Mouse (Mus musculus) gastrocnemius, postnatal 25 days (tissue): ENCODE results near the gene Rp2. TPM values are rescaled to one million over a fixed set of nuclear protein-coding genes. Genes with fewer than 3 reads are reported as not detected.
A peak's percentile ranks its signal among the peaks of the same experiment; 100 is the strongest.
"Not testable (repeated sequence)": the region's sequence is repeated elsewhere in the genome, so short reads cannot be mapped to it uniquely, and the experiment has no call there.

Experiments
- DNase-seq: peaks from one replicate; pipeline ENCODE4 v3.0.0; 2022
- long read RNA-seq, 2 experiments: library from polyadenylated mRNA; stranded (forward); transcript quantifications; one replicate each; pipeline ENCODE4 v2.0.0; 2021
- total RNA-seq, 2 experiments: library from RNA; stranded (reverse); gene quantifications; 1 replicate in 1 of 2; 2 replicates in 1 of 2; pipeline ENCODE4 v1.2.3; 2021

Gene Rp2
- total RNA-seq, result 1 to 10 TPM; 4.2 to 5.1 TPM
- long read RNA-seq, experiment 1, full-length matches to known transcripts, result 4 of 5 reads
- long read RNA-seq, experiment 1, partial matches to known transcripts, result 1 of 5 reads
- long read RNA-seq, experiment 1, other reads (novel, unspliced or antisense), result 0 of 5 reads
- long read RNA-seq, experiment 2, full-length matches to known transcripts, result 7 of 7 reads
- long read RNA-seq, experiment 2, partial matches to known transcripts, result 0 of 7 reads
- long read RNA-seq, experiment 2, other reads (novel, unspliced or antisense), result 0 of 7 reads

DNA sequence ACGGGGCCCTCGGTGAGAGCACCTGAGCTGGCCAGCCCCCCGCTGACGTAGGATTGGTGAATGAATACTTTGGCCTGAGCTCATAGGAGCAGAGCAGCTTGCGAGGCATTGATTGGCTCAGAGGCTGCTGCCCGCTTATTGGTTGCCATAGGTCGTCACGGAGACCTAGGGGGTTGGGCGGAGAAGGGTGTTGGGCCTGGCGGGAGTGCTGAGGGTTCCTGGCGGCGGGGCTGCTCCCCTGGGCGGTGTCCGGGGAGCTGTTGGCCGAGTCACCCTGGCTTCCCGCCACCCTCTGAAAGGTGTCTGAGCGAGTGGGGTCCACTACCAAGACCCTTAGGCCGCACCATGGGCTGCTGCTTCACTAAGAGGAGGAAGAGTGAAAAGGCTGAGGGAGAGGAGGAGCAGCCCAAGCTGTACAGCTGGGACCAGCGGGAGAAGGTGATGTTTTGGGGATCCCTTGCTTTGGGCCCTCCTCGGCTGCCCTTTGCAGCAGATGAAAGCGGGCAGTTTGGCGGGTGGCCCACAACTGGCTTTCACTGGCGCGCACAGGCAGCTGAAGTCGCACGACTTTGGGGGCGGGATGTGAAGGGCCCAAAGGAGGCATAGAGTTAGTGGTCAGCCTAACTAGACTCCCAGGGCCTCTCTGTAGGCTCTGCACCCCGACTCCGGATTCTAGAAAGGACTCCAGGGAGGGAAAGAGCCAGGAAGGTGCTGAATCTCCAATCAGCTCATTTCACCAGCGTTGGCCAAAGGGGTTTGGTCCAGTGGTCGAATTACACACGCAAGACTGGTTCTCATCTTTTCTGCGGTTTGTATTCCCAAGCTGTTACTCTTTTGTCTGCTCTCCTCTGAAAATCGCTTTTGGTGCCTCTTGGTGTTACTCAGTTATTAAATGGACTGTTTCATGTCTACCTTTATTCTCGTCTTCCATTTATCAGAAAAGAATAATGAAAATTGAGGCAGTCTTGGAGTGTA, at the start of gene Rp2:
Gene Rp2 (plus strand): TSS at position 91 of the 975 bp plus-strand sequence.
- DNase-seq, result peak; percentile 77

DNA sequence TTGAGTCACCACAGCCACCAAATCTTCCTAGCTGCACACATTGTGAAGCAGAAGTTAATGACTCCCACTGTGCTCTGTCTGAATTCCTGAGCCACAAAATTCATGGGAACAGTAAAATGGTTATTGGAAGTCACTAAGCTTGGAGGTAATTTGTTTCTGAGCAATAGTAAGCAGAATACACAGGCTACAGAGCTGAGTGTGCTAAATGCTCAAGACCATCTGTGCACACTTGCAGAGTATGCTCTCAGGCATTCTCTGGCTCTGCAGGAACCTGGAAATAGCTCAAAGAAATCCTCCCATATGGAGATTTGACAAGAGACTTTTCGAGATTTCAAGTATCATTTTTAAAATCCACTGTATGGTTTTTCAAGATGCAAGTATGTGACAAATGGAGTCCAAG, 31.5 kb upstream of the Rp2 start:
- no peak for DNase-seq

DNA sequence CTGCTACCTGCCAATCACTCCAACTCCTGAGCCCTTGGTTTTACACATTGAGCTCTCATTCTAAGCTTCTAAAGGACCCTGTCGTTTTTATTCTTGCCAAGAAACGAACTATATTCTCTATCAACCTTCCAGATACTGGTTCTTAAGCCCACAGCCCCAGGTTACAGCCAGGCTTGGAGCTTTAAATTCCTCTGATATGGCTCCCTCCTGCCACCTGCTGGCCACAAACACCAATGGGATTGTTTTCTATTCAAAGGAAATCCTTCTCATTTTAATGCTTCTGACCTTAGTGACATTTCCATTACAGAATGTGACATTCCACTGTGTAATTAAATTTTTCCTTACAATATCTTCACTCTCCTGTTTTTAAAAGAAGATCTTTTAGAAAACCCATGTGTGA, 28.6 kb upstream of the Rp2 start:
- DNase-seq, result no peak

DNA sequence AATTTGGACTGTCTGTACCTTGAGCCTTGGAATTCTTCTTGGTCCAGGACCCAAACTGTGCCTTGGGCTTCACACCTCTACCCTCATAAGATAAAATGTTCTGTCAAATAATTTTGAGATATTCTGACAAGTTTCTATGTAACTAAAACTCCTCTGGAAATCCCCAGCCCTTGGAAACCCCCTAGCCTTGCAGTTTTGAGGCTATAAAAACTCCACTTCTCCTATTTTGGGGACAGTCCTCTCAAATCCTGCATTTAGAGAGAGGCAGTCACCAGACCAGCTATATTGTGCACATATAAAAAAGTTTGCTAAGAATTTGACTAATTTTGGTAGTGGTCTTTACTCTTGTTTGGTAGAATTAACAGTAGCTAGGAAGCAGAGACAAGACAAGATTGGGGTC, 19.3 kb upstream of the Rp2 start:
- no peak for DNase-seq

DNA sequence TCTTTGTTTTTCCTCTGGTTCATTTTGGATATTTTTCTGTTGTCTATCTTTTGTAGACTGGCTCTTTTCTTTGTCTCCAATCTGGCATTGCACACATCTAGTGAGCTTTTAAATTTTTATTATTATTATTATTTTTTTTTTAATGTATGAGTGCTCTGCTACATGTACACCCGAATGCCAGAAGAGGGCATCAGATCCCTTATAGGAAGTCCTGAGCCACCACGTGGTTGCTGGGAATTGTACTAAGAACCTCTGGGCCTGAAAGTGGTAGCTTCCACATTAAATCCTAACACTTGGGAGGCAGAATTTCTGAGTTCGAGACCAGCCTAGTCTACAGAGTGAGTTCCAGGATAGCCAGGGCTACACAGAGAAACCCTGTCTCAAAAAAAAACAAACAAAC, 17.9 kb upstream of the Rp2 start:
- DNase-seq, result no peak

GRCm38 (mm10) chrX:20350241-20350640, 14.0 kb upstream of the Rp2 start:
- DNase-seq, result not testable (repeated sequence)

DNA sequence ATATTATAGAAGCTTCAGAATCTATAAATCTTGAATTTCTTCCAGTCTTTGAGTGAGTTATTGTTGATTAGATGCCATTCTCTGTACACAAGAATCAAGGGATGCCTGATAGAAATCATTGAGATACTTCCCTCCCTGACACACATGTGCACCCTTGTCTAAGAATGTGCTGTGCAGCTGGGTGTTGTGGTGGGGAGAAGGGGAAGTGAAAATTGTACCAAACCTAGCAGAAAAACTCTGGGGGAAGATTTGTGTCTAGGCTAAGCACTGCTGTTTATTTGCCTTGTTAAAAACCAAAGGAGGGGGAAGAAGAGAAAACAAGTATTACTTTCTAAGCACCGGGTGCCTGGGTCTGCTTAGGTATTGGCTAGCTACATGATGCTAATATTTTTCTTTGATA, 9.0 kb upstream of the Rp2 start:
- DNase-seq, result no peak

- DNase-seq, result no peak
These were observed 8.0 kb upstream of the Rp2 start for GRCm38 (mm10) chrX:20356309-20356708.

DNA sequence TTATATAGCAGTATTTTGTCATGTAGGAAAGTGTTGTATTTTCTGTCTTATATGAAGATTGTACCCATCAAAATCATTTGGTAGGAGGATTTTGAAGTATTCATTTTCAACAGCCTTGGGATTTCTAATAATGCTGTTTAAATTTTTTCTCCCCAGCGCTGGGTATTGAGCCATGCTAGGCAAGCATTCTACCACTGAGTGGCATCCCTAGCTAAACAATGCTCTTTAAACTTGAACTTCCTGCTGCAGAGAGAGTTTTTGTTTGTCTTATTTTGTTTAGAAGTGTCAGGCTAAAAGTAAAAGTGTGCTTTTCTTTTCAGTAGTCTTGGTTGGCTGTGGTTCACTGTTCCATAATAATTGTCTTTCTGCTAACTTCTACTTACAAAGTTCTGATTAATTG, 1.8 kb downstream of the Rp2 start:
- no peak for DNase-seq

DNA sequence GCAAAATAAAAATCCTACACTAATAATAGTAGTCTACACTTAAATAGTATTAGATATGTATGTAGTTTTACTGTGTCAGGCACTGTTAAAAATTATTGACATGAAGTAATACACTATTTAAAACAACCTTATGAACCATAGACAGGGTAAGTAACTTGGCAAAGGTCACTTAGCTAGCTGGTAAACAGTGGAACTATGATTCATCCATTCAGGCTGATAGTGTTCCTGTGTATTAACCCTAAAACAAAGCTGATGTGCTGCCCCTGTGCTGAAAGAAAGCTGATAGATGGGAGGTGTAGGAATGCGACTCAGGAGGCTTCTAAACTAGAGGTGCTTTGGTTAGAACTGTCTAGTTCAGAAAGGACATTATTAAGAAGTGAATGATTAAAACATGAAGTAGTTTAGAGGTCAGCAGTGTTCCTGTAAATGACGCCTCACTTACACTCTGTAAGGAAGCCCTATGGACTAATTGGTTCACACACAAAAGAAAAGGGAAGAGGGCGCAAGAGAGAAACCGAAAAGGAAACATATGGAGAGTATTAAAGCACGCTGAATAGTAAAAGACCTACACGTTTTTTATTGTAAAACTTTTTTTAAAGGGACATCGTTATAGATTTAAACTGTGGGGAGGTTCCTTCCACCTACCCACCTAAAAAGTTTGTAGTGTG, 15.2 kb downstream of the Rp2 start:
- DNase-seq, result no peak

GRCm38 (mm10) chrX:20382260-20382659, 18.0 kb downstream of the Rp2 start:
- no peak for DNase-seq

GRCm38 (mm10) chrX:20387006-20387405, 22.7 kb downstream of the Rp2 start:
- no peak for DNase-seq

DNA sequence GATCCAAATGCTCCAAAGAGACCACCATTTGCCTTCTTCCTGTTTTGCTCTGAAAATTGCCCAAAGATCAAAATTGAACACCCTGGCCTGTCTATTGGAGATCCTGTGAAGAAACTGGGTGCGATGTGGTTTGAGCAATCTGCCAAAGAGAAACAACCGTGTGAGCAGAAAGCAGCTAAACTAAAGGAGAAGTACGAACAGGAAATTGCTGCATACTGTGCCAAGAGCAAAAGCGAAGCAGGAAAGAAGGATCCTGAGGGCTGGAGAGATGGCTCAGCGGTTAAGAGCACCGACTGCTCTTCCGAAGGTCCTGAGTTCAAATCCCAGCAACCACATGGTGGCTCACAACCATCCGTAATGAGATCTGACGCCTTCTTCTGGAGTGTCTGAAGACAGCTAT, 27.7 kb downstream of the Rp2 start:
- DNase-seq, result not testable (repeated sequence)

DNA sequence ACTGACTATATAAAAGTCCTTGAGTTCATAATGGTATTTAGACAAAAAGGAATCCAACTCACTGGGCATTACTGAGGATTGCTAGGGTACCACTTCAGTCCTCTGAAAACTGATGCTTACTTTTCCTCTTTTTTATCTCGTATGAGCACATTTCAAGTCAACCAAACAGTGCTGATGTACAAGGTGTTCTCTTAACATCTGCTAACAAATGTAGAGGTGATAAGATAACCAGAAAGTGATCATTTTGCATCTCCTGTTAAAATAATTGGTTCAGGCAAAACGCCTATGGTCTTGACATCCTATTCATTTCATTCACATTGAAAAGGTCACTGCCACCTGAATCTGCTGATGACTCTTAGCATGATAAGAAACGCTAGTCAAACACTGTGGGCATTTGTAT, 28.7 kb downstream of the Rp2 start:
- DNase-seq, result no peak

DNA sequence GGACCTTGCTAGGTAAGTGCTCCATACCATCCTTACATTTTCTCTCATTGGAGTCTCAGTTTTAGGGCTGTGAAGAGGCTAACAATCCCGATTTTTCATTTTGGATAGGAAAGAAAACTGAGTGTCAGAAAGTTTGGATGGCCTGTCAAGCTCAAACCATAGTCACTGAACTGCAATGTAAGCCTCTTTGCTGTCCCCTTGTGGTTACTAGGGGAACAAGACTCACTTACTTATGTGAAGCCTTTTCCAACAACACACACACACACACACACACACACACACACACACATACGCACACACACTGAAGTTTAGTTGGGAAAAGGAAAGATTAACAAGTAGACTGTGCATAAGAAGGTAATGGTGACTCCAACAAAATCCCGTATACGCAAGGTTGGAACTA, 39.8 kb downstream of the Rp2 start:
- no peak for DNase-seq

DNA sequence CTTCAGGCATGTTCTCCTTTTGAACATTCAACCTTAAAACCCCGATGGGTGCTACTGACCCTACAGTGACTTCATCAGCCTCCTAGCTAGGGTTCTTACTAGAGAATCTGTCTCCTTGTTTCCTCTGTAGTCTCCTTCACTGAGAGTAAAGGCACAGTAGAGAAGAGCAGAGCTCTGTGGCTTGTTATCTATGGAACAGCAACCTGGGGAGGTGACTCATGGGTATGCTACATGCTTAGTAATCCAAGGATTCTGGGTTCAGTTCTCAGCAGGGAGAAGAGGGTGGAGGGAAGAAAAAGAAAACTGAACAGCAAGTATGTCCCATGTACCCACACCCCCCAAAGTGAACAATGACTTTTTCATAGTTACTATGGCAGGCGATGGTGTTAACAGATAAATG, 42.6 kb downstream of the Rp2 start:
- no peak for DNase-seq

DNA sequence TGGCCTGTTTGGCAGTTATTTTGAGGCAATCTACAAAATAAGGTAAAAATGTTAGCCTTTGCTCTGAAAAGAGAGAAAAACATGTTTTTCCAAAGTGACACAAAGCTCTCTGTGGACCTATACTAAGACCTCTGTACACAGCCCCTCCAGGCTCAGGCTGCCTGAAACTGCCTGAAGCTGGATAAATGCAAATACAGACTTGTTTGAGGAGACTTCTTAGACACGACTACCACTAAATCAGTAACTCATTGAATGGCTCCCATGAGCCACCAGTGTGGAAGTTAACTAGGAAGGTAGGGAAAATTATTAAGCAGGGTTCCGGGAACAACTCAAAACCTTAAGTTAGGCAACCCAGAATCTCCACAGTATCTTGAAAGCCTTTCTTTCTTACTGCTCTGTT, 43.4 kb downstream of the Rp2 start:
- no peak for DNase-seq

GRCm38 (mm10) chrX:20411382-20411781, 47.1 kb downstream of the Rp2 start:
- no peak for DNase-seq

GRCm38 (mm10) chrX:20412221-20412620, 47.9 kb downstream of the Rp2 start:
- no peak for DNase-seq

GRCm38 (mm10) chrX:20414885-20415622, 50.8 kb downstream of the Rp2 start:
- DNase-seq, result no peak

GRCm38 (mm10) chrX:20418461-20418860, 54.2 kb downstream of the Rp2 start:
- no peak for DNase-seq

GRCm38 (mm10) chrX:20419536-20419935, 55.3 kb downstream of the Rp2 start:
- no peak for DNase-seq
